Mouse (Mus musculus): ENCODE measurements at regions not wholly inside any gene's neighbourhood (a gene's known extent, or its start where the extent isn't known, plus 50 kb on each side); places are given as distances from the start of the nearest gene placed in this dataset.
"Not testable (repeated sequence)": the region's sequence is repeated elsewhere in the genome, so short reads cannot be mapped to it uniquely, and the experiment has no call there.

- Histone ChIP-seq H3K4me1 (ENCODE audit: insufficient read depth) (peaks cover 1% of the 10 kb centered on the region; the same call in 1 of the 2 replicates), H3K27me3 (ENCODE audit: insufficient read depth, low read length) (no peaks in the 10 kb centered on the region), H3K36me3 (replicated peaks; ENCODE audit: insufficient read depth, low read length) (no peaks in the 10 kb centered on the region), H3K9me3 (ENCODE audit: low read length) (no peaks in the 10 kb centered on the region), H3K27ac (ENCODE audit: low read depth) (no peak overlapping the region), H3K4me2 (ENCODE audit: low read depth, low read length) (no peak overlapping the region), H3K9ac (replicated peaks) (no peak overlapping the region), H3K4me3 (ENCODE audit: low read depth, low read length) (no peak overlapping the region)
- WGBS (ENCODE audit: insufficient replicate concordance), result 75% methylated on average over 6 of the region's 6 CpGs
- ATAC-seq (no peak), DNase-seq (no peak)
- no peak for TF ChIP-seq EP300 (IDR thresholded peaks at IDR 0.05; ENCODE audit: low read depth)
- no peak for TF ChIP-seq CTCF (IDR thresholded peaks at IDR 0.05; ENCODE audit: low read depth)
Observed at GRCm38 (mm10) chr10:53466261-53466660, 86.5 kb upstream of the Cep85l start.

GRCm38 (mm10) chr10:53464581-53464980, 84.8 kb upstream of the Cep85l start:
- H3K9ac ChIP-seq (replicated peaks), result no peak overlapping the region
- H3K9me3 ChIP-seq (ENCODE audit: low read length), result no peaks in the 10 kb centered on the region
- peaks cover 6% of the 10 kb centered on the region; the same call in 1 of the 2 replicates for H3K4me1 ChIP-seq (ENCODE audit: insufficient read depth)
- DNase-seq, result no peak
- H3K27me3 ChIP-seq (ENCODE audit: insufficient read depth, low read length), result no peaks in the 10 kb centered on the region
- H3K4me2 ChIP-seq (ENCODE audit: low read depth, low read length), result no peak overlapping the region
- H3K4me3 ChIP-seq (ENCODE audit: low read depth, low read length), result no peak overlapping the region
- H3K36me3 ChIP-seq (replicated peaks; ENCODE audit: insufficient read depth, low read length), result no peaks in the 10 kb centered on the region
- no peak for TF ChIP-seq CTCF (IDR thresholded peaks at IDR 0.05; ENCODE audit: low read depth)
- TF ChIP-seq EP300 (IDR thresholded peaks at IDR 0.05; ENCODE audit: low read depth), result no peak
- no peak overlapping the region for H3K27ac ChIP-seq (ENCODE audit: low read depth)
- no peak for ATAC-seq

GRCm38 (mm10) chr10:53464006-53464405, 84.3 kb upstream of the Cep85l start:
- Histone ChIP-seq H3K27me3 (ENCODE audit: insufficient read depth, low read length) (no peaks in the 10 kb centered on the region), H3K9ac (replicated peaks) (no peak overlapping the region), H3K4me2 (ENCODE audit: low read depth, low read length) (no peak overlapping the region), H3K36me3 (replicated peaks; ENCODE audit: insufficient read depth, low read length) (no peaks in the 10 kb centered on the region), H3K27ac (ENCODE audit: low read depth) (no peak overlapping the region), H3K4me1 (ENCODE audit: insufficient read depth) (peaks cover 6% of the 10 kb centered on the region; the same call in 1 of the 2 replicates), H3K4me3 (ENCODE audit: low read depth, low read length) (no peak overlapping the region), H3K9me3 (ENCODE audit: low read length) (no peaks in the 10 kb centered on the region)
- TF ChIP-seq CTCF (IDR thresholded peaks at IDR 0.05; ENCODE audit: low read depth) (no peak), EP300 (IDR thresholded peaks at IDR 0.05; ENCODE audit: low read depth) (no peak)
- 56% methylated on average over 6 of the region's 6 CpGs for WGBS (ENCODE audit: insufficient replicate concordance)
- DNase-seq (no peak), ATAC-seq (no peak)

- Histone ChIP-seq H3K4me1 (ENCODE audit: insufficient read depth) (peaks cover 6% of the 10 kb centered on the region; the same call in 1 of the 2 replicates), H3K36me3 (replicated peaks; ENCODE audit: insufficient read depth, low read length) (no peaks in the 10 kb centered on the region), H3K9me3 (ENCODE audit: low read length) (no peaks in the 10 kb centered on the region), H3K27me3 (ENCODE audit: insufficient read depth, low read length) (no peaks in the 10 kb centered on the region), H3K9ac (replicated peaks) (no peak overlapping the region), H3K4me2 (ENCODE audit: low read depth, low read length) (no peak overlapping the region), H3K27ac (ENCODE audit: low read depth) (no peak overlapping the region), H3K4me3 (ENCODE audit: low read depth, low read length) (no peak overlapping the region)
- 49% methylated on average over 3 of the region's 3 CpGs for WGBS (ENCODE audit: insufficient replicate concordance)
- ATAC-seq, result no peak
- TF ChIP-seq EP300 (IDR thresholded peaks at IDR 0.05; ENCODE audit: low read depth), result no peak
- no peak for TF ChIP-seq CTCF (IDR thresholded peaks at IDR 0.05; ENCODE audit: low read depth)
- no peak for DNase-seq
Observed at GRCm38 (mm10) chr10:53463471-53463870, 83.7 kb upstream of the Cep85l start.

GRCm38 (mm10) chr10:53462449-53463308, 82.9 kb upstream of the Cep85l start:
- no peak overlapping the region for H3K4me2 ChIP-seq (ENCODE audit: low read depth, low read length)
- H3K4me3 ChIP-seq (ENCODE audit: low read depth, low read length), result no peak overlapping the region
- H3K27ac ChIP-seq (ENCODE audit: low read depth), result no peak overlapping the region
- H3K9me3 ChIP-seq (ENCODE audit: low read length), result no peaks in the 10 kb centered on the region
- ATAC-seq (no peak), DNase-seq (no peak)
- H3K27me3 ChIP-seq (ENCODE audit: insufficient read depth, low read length), result no peaks in the 10 kb centered on the region
- no peak overlapping the region for H3K9ac ChIP-seq (replicated peaks)
- TF ChIP-seq CTCF (IDR thresholded peaks at IDR 0.05; ENCODE audit: low read depth), result no peak
- no peak for TF ChIP-seq EP300 (IDR thresholded peaks at IDR 0.05; ENCODE audit: low read depth)
- peaks cover 6% of the 10 kb centered on the region; the same call in 1 of the 2 replicates for H3K4me1 ChIP-seq (ENCODE audit: insufficient read depth)
- H3K36me3 ChIP-seq (replicated peaks; ENCODE audit: insufficient read depth, low read length), result no peaks in the 10 kb centered on the region
- WGBS (ENCODE audit: insufficient replicate concordance), result 55% methylated on average over 15 of the region's 15 CpGs

- H3K27ac ChIP-seq (ENCODE audit: low read depth), result no peak overlapping the region
- TF ChIP-seq CTCF (IDR thresholded peaks at IDR 0.05; ENCODE audit: low read depth) (peak; percentile 62), EP300 (IDR thresholded peaks at IDR 0.05; ENCODE audit: low read depth) (no peak)
- H3K36me3 ChIP-seq (replicated peaks; ENCODE audit: insufficient read depth, low read length), result no peaks in the 10 kb centered on the region
- no peak for DNase-seq
- peak; percentile 49 for ATAC-seq
- peaks cover 6% of the 10 kb centered on the region; the same call in 1 of the 2 replicates for H3K4me1 ChIP-seq (ENCODE audit: insufficient read depth)
- H3K27me3 ChIP-seq (ENCODE audit: insufficient read depth, low read length), result no peaks in the 10 kb centered on the region
- WGBS (ENCODE audit: insufficient replicate concordance), result 30% methylated on average over 7 of the region's 7 CpGs
- H3K9me3 ChIP-seq (ENCODE audit: low read length), result no peaks in the 10 kb centered on the region
- no peak overlapping the region for H3K4me3 ChIP-seq (ENCODE audit: low read depth, low read length)
- no peak overlapping the region for H3K4me2 ChIP-seq (ENCODE audit: low read depth, low read length)
- no peak overlapping the region for H3K9ac ChIP-seq (replicated peaks)
Observed at GRCm38 (mm10) chr10:53461070-53461781, 81.5 kb upstream of the Cep85l start.

GRCm38 (mm10) chr10:53459706-53460105, 80.0 kb upstream of the Cep85l start:
- not testable (repeated sequence) for H3K9ac ChIP-seq (replicated peaks); H3K27me3 ChIP-seq (ENCODE audit: insufficient read depth, low read length); ATAC-seq; H3K4me2 ChIP-seq (ENCODE audit: low read depth, low read length); H3K4me1 ChIP-seq (ENCODE audit: insufficient read depth); H3K36me3 ChIP-seq (replicated peaks; ENCODE audit: insufficient read depth, low read length); H3K9me3 ChIP-seq (ENCODE audit: low read length); DNase-seq; H3K27ac ChIP-seq (ENCODE audit: low read depth); H3K4me3 ChIP-seq (ENCODE audit: low read depth, low read length)
- 83% methylated on average over 1 of the region's 1 CpGs for WGBS (ENCODE audit: insufficient replicate concordance)
